Mouse (Mus musculus) small intestine, adult 2 months (tissue): Measurements from ENCODE around the gene Syk.

ENCODE experiments used
- CTCF ChIP-seq: fragments of 200-500 bp; IDR thresholded peaks from 2 replicates; pipeline ENCODE4 v1.5.1; 2012; ENCODE audit warnings: low read depth, mild to moderate bottlenecking, control low read depth, inconsistent platforms, low read length, moderate library complexity, mixed read lengths; ENCODE audit not compliant: insufficient replicate concordance, insufficient read length; ENCODE audit errors: extremely low read depth
- POLR2A ChIP-seq: fragments of 200-500 bp; IDR thresholded peaks from 2 replicates; pipeline ENCODE4 v1.6.1; 2012; ENCODE audit warnings: low read depth, mild to moderate bottlenecking, control low read depth, inconsistent platforms, low read length, moderate library complexity

DNA sequence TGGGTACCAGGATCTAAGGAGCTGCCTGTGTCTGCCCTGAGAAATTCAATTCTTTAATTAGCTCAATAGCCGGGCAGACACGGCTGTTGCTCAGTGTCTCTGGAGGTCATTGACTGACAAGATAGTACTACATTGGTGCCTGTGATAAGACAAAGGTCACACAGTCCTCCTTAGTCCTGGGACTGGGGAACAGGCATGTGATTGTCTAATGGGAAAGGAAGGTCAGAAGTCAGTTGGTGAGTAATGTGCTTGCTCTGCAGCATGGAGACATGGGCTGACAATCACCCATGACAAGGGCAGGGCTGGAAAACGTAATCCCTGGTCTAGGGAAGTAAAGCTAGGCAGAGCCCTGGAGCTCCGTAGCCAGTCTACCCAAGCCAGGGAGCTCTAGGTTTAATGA is 19.8 kb downstream of the Syk start:
- TF ChIP-seq CTCF: no peak
- no peak for TF ChIP-seq POLR2A
